Mouse (Mus musculus) midbrain, embryonic 12.5 days (tissue): ENCODE results near the gene Lrrc38. TPM values are rescaled to one million over a fixed set of nuclear protein-coding genes. Genes with fewer than 3 reads are reported as not detected.

Source experiments
- ATAC-seq: fragments of 200-750 bp; cut with Nextera tagmentation; 2 replicates; pipeline ENCODE4 v1.8.0; 2017; ENCODE audit warnings: low read depth, moderate TSS enrichment, moderate library complexity; ENCODE audit not compliant: low FRiP score
- H3K27ac ChIP-seq: fragments of 300-500 bp; sonication (generic); replicated peaks from 2 replicates; pipeline ENCODE4 v1.5.1; 2016; ENCODE audit warnings: mild to moderate bottlenecking
- H3K27me3 ChIP-seq: fragments of 300-500 bp; sonication (generic); 2 replicates; pipeline ENCODE4 v1.6.1; 2016; ENCODE audit warnings: mild to moderate bottlenecking
- H3K36me3 ChIP-seq: fragments of 300-500 bp; sonication (generic); 2 replicates; pipeline ENCODE4 v1.6.1; 2016
- H3K4me1 ChIP-seq: fragments of 300-500 bp; sonication (generic); 2 replicates; pipeline ENCODE4 v1.6.1; 2016
- H3K4me2 ChIP-seq: fragments of 300-500 bp; sonication (generic); replicated peaks from 2 replicates; pipeline ENCODE4 v1.6.1; 2016; ENCODE audit warnings: mild to moderate bottlenecking, moderate library complexity
- H3K4me3 ChIP-seq: fragments of 300-500 bp; sonication (generic); 2 replicates; pipeline ENCODE4 v1.5.1; 2016; ENCODE audit warnings: mild to moderate bottlenecking
- H3K9ac ChIP-seq: fragments of 300-500 bp; sonication (generic); replicated peaks from 2 replicates; pipeline ENCODE4 v1.6.1; 2016; ENCODE audit warnings: mild to moderate bottlenecking, moderate library complexity
- H3K9me3 ChIP-seq: fragments of 300-500 bp; sonication (generic); 2 replicates; pipeline ENCODE4 v1.6.1; 2016; ENCODE audit warnings: mild to moderate bottlenecking
- WGBS: fragments of 180-500 bp; shearing (Covaris S2); methylation state at CpG from one replicate; pipeline ENCODE4 v1.1.7; 2016; 5-methylcytosine and 5-hydroxymethylcytosine counted together
- polyA plus RNA-seq: library from polyadenylated mRNA; unstranded; fragments of >200 nt; fragmentation: Nextera tagmentation; extraction: Ambion mirVana; gene quantifications from 2 replicates; pipeline ENCODE4 v1.2.1, GENCODE M21; 2016

Lrrc38 gene
- polyA plus RNA-seq, result 0.16 and 0.37 TPM in 2 replicates

DNA sequence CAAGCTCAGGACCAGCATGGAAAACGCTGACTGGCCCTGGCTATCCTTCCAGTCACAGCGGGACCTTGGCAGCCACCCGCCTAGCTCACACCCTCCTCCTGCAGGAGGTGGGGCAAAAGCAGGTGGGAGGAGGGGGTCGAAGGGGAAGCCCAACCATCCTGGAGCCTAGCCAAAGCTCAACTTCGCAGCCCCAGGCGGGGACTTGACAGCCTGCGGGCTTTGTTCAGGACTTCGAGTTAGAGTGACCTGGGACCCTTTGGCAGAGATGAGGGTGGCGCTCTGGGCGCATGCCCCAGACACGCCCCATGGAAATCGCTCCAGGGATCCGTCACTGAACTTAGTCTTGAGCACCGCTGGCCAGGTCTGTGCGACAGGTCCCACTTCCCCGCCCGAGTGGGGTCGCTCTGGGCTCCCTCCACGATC is at the start of gene Lrrc38:
Gene Lrrc38, plus strand, starts transcription at position 274 of the 423 bp plus-strand sequence.
- H3K9ac ChIP-seq, result peak within 1 kb of the TSS; percentile 45; the same call in 1 of the 2 replicates
- peak within 1 kb of the TSS; percentile 94 for H3K4me2 ChIP-seq
- no peak within 1 kb of the TSS for H3K27ac ChIP-seq
- H3K4me3 ChIP-seq, result peak within 1 kb of the TSS; percentile 51
- H3K4me1 ChIP-seq, result peaks cover 10% of the 10 kb centered on the region
- H3K36me3 ChIP-seq, result no peaks in the 10 kb centered on the region
- WGBS, result under 1% methylated on average over 19 of the region's 19 CpGs
- peaks cover 59% of the 10 kb centered on the region for H3K27me3 ChIP-seq
- H3K9me3 ChIP-seq, result no peaks in the 10 kb centered on the region
- peak; percentile 55 for ATAC-seq

GRCm38 (mm10) chr4:143300113-143300688 is 49.4 kb upstream of the Lrrc38 start:
- Histone ChIP-seq H3K4me3 (peak overlapping the region; percentile 53), H3K9me3 (no peaks in the 10 kb centered on the region), H3K4me2 (peak overlapping the region; percentile 65), H3K36me3 (no peaks in the 10 kb centered on the region), H3K27ac (no peak overlapping the region), H3K9ac (peak overlapping the region; percentile 57), H3K27me3 (peaks cover 16% of the 10 kb centered on the region; the same call in 1 of the 2 replicates), H3K4me1 (peaks cover 50% of the 10 kb centered on the region)
- no peak for ATAC-seq
- 3% methylated on average over 12 of the region's 12 CpGs for WGBS

- H3K9me3 ChIP-seq, result no peaks in the 10 kb centered on the region
- no peak overlapping the region; the same call in 1 of the 2 replicates for H3K4me3 ChIP-seq
- H3K27me3 ChIP-seq, result peaks cover 16% of the 10 kb centered on the region; the same call in 1 of the 2 replicates
- no peak overlapping the region for H3K9ac ChIP-seq
- H3K27ac ChIP-seq, result no peak overlapping the region
- H3K4me2 ChIP-seq, result peak overlapping the region; percentile 65
- ATAC-seq, result no peak
- H3K36me3 ChIP-seq, result no peaks in the 10 kb centered on the region
- H3K4me1 ChIP-seq, result peaks cover 44% of the 10 kb centered on the region
- WGBS, result 72% methylated on average over 5 of the region's 5 CpGs
Measured at GRCm38 (mm10) chr4:143301042-143301441, 48.5 kb upstream of the Lrrc38 start.

DNA sequence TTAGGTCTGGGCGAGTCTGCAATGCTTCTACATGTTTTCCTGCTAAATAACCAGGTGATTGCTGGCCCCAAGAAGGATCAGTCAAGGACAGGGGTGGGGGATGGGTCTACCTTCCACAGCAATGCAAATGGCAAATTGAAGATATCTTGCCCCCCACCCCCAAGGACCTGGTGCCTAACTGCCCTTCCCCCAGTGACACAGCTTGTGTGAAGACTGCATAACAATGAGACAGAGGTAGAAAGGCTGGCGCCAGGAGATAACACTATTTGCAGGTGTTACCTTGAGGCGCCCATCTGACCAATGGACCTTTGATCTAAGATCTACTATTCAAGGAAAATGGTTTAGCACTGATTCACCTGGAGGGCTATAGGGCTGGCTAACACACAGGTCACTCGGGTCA is 47.7 kb upstream of the Lrrc38 start:
- H3K4me3 ChIP-seq, result no peak overlapping the region
- no peak overlapping the region for H3K4me2 ChIP-seq
- H3K36me3 ChIP-seq, result no peaks in the 10 kb centered on the region
- peaks cover 16% of the 10 kb centered on the region; the same call in 1 of the 2 replicates for H3K27me3 ChIP-seq
- no peak overlapping the region for H3K27ac ChIP-seq
- ATAC-seq, result no peak
- H3K9me3 ChIP-seq, result no peaks in the 10 kb centered on the region
- H3K4me1 ChIP-seq, result peaks cover 42% of the 10 kb centered on the region
- H3K9ac ChIP-seq, result no peak overlapping the region
- WGBS, result 56% methylated on average over 4 of the region's 4 CpGs

GRCm38 (mm10) chr4:143302279-143302890 is 47.2 kb upstream of the Lrrc38 start:
- ATAC-seq, result no peak
- no peak overlapping the region for H3K4me2 ChIP-seq
- H3K9ac ChIP-seq, result no peak overlapping the region
- H3K4me3 ChIP-seq, result no peak overlapping the region
- peaks cover 37% of the 10 kb centered on the region for H3K4me1 ChIP-seq
- no peaks in the 10 kb centered on the region for H3K36me3 ChIP-seq
- WGBS, result 43% methylated on average over 11 of the region's 11 CpGs
- H3K9me3 ChIP-seq, result no peaks in the 10 kb centered on the region
- H3K27ac ChIP-seq, result no peak overlapping the region
- H3K27me3 ChIP-seq, result peaks cover 16% of the 10 kb centered on the region; the same call in 1 of the 2 replicates

DNA sequence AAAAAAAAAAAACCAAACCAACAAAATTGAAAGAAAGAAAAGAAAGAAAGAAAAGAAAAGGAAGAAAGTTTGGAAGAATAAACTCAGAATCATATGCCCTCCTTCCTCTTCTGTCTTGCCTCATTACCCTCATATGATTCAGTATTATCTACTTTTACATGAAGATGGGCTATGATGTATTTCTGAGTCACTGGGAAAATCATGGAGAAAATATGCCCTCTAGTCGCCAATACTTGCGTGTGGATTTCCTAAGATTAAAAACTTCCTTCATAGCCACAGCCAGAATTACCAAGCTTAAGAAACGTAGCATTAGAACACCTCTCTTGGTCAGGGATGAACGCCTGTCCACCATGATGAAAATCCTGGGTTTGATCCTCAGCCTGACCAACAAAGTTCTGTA is 44.5 kb upstream of the Lrrc38 start:
- H3K4me2 ChIP-seq, result no peak overlapping the region
- peaks cover 9% of the 10 kb centered on the region; the same call in 1 of the 2 replicates for H3K27me3 ChIP-seq
- H3K4me1 ChIP-seq, result peaks cover 13% of the 10 kb centered on the region
- no peak overlapping the region for H3K4me3 ChIP-seq
- no peaks in the 10 kb centered on the region for H3K36me3 ChIP-seq
- no peak for ATAC-seq
- H3K9me3 ChIP-seq, result no peaks in the 10 kb centered on the region
- H3K9ac ChIP-seq, result no peak overlapping the region
- WGBS, result 90% methylated on average over 4 of the region's 4 CpGs
- H3K27ac ChIP-seq, result no peak overlapping the region

DNA sequence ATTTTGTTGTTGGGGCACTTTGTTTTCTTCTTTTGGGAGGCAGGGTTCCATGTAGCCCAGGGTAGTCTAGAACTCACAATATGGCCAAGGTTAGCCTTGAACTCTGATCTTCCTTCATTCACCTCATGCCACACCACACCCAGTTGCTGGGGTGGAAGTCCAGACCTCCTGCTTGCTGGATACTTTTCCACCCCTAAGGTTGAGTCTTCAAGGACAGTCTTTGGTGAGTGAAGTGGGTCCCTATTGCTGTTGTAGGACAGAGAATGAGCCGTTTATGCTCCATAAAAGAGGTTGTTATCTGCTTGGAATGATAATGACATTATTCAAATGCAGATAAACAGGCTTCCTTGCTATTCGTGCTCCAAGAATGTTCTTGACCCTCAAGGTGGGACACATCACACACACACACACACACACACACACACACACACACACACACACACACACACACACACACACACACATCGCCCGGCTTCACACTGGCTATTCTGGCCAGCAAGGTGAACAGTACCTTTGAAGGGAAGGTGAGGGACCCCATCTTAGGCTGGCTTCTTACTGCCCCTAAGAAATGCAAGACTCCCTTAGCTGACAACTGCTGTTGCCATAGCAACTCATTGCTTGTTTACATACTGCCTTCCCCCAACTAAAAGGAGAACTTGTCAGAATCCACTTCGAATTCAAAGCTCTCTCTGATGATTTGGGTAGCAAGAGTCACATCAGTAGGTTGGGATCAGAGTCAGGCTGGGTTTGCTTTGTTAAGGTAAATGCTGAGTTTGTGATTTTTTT is 43.4 kb upstream of the Lrrc38 start:
- Histone ChIP-seq H3K36me3 (no peaks in the 10 kb centered on the region), H3K27ac (no peak overlapping the region), H3K9ac (no peak overlapping the region), H3K4me2 (no peak overlapping the region), H3K4me1 (peaks cover 6% of the 10 kb centered on the region; the same call in 1 of the 2 replicates), H3K4me3 (no peak overlapping the region), H3K27me3 (peaks cover 7% of the 10 kb centered on the region; the same call in 1 of the 2 replicates), H3K9me3 (no peaks in the 10 kb centered on the region)
- no peak for ATAC-seq
- 59% methylated on average over 5 of the region's 5 CpGs for WGBS

DNA sequence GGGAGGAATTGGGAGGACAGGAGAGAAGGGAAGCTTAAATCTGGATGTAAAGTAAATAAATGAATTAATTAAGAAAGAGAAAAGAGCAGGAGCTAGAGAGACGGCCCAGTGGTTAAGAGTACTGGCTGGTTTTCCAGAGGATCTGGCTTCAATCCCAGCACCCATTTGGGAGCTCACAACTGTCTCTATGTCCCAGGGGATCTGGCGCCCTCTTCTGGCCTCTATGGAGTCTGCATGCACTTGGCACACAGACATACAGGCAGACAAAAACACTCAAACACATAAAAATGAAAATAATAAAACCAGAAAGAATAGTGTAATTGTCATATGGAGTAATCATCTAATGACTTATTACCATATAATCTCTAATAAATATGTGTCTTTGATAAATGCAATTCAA is 38.2 kb upstream of the Lrrc38 start:
- Histone ChIP-seq H3K36me3 (no peaks in the 10 kb centered on the region), H3K27ac (no peak overlapping the region), H3K4me1 (peaks cover 1% of the 10 kb centered on the region; the same call in 1 of the 2 replicates), H3K9me3 (no peaks in the 10 kb centered on the region), H3K27me3 (no peaks in the 10 kb centered on the region), H3K4me3 (no peak overlapping the region), H3K4me2 (no peak overlapping the region), H3K9ac (no peak overlapping the region)
- no peak for ATAC-seq
- WGBS, result 43% methylated on average over 2 of the region's 2 CpGs

DNA sequence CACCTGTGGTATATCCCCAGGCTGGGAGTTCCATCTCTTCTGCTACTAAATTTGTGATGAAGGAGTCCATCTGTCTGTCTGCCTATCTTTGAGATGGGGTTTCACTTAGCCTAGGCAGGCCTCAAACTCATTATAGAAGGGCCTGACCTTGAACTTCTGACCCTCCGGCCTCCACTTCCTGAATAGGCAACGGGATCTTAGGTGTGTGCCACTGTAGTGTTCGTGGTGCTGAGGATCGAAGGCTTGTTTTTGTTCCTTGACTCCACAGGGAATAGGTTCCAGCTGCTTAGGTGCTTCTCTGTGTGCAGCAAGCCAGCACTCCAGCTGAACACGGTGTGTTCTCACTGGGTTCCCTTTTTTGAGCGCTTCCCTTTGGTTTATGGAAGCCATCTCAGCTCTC is 36.3 kb upstream of the Lrrc38 start:
- Histone ChIP-seq H3K36me3 (no peaks in the 10 kb centered on the region), H3K9ac (no peak overlapping the region), H3K27ac (no peak overlapping the region), H3K4me2 (no peak overlapping the region), H3K27me3 (no peaks in the 10 kb centered on the region), H3K4me1 (no peaks in the 10 kb centered on the region), H3K9me3 (no peaks in the 10 kb centered on the region), H3K4me3 (no peak overlapping the region)
- 85% methylated on average over 6 of the region's 6 CpGs for whole genome bisulfite sequencing
- ATAC-seq, result no peak

GRCm38 (mm10) chr4:143324176-143324924 is 25.2 kb upstream of the Lrrc38 start:
- H3K4me3 ChIP-seq, result no peak overlapping the region
- ATAC-seq, result peak; percentile 51
- H3K27ac ChIP-seq, result peak overlapping the region; percentile 15

GRCm38 (mm10) chr4:143324925-143325624 is 24.5 kb upstream of the Lrrc38 start:
- ATAC-seq, result peak; percentile 50
- Histone ChIP-seq H3K27me3 (no peaks in the 10 kb centered on the region; the same call in 1 of the 2 replicates), H3K4me2 (peak overlapping the region; percentile 53), H3K9me3 (no peaks in the 10 kb centered on the region), H3K27ac (peak overlapping the region; percentile 15), H3K36me3 (no peaks in the 10 kb centered on the region), H3K4me3 (peak overlapping the region; percentile 30), H3K9ac (0 out of 2 replicates have a peak overlapping the region, but pooled peaks have one; percentile 37), H3K4me1 (peaks cover 13% of the 10 kb centered on the region)
- 23% methylated on average over 15 of the region's 15 CpGs for WGBS

More at GRCm38 (mm10) chr4:143324176-143324924, 25.2 kb upstream of the Lrrc38 start:
- Histone ChIP-seq H3K4me1 (peaks cover 13% of the 10 kb centered on the region), H3K36me3 (no peaks in the 10 kb centered on the region), H3K4me2 (peak overlapping the region; percentile 53), H3K9me3 (no peaks in the 10 kb centered on the region), H3K9ac (0 out of 2 replicates have a peak overlapping the region, but pooled peaks have one; percentile 37), H3K27me3 (no peaks in the 10 kb centered on the region; the same call in 1 of the 2 replicates)
- whole genome bisulfite sequencing, result 16% methylated on average over 8 of the region's 11 CpGs
